Mouse (Mus musculus) ES-CJ7 (cell line): ENCODE results near the gene Trpv5.

Experiments
- DNase-seq: peaks from one replicate; pipeline ENCODE4 v3.0.0; 2011; ENCODE audit warnings: low read depth, low spot score

Gene Trpv5

DNA sequence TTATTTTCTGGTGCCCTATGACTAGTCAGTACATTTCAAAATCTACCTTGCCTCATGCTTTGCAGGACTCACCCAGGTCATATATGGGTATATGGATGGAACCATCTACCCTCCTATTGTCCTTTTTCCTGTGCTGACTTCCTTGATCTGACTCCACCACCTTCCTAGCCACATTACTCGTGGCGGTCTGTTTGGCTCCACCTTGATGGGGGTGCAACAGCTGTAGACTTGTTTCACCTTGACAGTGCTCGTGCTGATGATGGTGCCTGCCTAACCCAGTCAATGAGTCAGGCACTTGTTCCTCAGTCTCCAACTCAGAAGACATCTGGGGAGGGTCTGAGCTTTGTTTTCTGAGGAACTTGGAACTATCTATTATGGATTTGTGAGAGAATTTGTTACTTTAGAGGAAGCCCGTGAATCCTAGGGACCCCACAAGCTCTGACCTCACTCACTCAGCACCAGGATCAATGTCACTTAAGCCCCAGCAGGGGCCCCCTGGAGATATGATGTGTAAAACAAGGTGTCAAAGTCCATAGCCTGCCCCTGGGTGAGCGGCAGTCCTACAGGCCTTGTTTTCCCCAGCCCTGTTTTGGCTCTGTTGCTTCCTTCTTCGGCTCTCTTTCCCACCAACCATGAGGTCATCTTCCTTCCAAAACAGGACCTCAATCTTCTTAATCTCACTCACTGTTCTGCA is 39.2 kb downstream of the Trpv5 start:
- DNase-seq: no peak

DNA sequence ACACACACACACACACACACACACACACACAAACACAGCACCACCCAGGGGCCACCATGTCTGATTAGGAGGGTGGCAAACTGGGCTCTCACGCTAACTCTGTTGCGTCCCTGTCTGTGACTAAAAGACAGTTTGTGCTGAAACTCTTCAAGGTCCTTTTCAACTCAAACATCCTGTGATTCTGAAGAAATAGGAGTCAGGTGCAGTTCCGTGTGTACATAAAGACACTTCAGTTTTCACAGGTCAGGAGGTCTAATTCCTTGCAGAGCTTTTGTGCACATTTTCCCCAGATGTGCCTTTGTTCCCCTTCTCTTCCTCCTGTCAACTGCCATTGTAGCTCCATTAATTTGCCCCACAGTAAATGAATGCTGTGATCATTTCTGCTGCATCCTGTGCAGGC is 40.1 kb downstream of the Trpv5 start:
- no peak for DNase-seq

DNA sequence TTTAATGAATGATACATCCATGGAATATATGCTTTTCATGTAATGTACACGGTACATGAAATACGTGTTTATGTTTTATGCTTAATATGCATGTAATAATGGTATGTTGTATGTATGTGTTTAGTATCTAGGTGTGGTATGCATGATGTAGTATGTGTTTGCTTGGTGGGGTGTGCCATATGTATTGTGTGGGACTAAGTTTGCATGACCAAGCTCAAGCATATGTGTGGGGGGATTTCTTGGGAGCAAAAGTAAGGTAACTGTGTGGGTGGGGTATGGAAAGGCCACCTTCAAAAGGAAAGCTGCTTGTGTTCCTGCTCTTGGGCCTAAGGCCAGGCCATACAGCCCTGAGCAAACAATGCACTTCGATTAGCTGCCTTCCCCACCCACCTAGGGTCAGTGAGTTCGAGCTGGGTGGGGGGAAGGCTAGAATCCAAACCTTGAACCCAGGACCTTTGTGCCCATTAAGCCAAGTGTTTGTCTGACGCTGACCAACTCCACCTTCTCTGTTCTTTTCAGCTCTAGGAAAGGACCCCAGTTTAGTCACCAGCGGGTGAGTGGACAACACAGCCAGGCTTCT is 42.6 kb downstream of the Trpv5 start:
- no peak for DNase-seq

DNA sequence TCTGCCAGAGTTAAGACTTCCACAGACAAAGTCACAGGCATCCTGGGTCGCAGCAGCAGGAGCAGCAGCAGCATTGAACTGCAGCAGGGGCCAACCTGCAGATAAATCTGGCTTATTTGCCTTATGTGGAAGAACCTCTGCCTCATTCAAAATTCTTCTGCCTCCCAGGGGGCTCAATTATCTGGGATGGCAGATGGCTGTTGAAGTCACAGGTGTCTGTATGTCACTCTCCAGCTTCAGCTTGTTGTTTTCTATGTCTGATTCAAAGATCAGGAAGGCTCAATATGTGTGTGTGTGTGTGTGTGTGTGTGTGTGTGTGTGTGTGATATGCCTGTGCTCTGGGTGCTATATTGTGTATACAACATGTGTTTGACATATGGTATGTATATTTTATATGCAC is 43.2 kb downstream of the Trpv5 start:
- DNase-seq: no peak

DNA sequence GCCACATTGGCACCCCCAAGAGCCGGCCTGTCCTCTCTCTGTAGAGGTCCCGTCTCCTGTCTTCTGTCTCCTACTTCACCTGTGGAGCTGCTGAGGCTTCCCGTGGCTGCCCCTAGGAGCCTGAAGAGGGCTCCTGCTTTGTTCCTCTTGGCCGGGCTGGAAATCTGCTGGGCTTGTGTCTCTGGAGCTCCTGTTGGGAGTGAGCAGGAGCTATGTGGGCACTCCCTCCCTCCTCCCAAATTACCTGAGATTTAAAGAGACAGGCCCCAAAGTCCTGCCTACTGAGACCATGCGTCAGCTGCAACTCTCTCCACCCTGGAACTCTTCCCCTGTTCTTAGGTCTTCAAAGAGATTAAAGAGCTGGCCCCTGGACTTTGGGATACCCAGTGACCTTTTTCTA is 44.4 kb downstream of the Trpv5 start, which contains the start of gene Trpv6:
Trpv6 (minus strand) TSS at position 228 of the 400 bp plus-strand sequence.
- no peak for DNase-seq

DNA sequence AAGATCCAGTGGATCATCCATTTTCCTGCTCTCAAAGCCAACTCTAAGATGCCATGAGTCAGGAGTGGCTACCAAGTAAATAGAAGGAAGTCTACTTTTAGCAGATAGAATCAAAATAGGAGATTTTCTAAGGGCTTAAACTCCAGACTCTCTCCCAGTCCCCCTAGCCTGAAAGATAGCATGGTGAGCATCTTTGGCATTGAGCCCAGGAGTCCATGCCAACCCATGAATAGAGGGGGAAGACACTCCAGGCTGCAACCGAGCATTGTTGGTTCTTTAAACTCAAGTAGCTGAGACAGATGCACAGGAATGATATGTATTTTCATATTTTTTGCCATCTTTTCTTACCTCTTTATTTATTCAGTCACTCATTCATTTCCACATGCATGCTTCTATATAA is 45.4 kb downstream of the Trpv5 start:
- DNase-seq: no peak

DNA sequence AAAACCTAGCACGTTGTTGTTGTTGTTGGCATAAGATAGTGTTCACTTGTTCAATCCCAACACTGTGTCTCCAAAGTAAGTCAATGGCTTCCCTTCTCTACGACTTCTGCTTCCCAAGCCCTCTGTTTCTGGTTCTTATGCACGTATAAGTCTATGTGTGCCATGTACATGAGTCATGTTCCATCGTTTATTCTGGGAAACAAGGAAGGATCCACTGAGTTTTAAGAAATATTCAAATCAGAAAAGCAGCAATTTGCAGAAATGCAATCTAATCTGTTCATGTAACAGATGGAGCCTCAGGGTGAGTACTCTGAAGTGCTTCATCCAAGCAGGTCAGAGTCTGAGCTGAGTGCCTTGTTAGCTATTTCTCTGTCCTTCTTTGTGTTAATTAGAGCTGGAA is 49.0 kb downstream of the Trpv5 start:
- DNase-seq: no peak

DNA sequence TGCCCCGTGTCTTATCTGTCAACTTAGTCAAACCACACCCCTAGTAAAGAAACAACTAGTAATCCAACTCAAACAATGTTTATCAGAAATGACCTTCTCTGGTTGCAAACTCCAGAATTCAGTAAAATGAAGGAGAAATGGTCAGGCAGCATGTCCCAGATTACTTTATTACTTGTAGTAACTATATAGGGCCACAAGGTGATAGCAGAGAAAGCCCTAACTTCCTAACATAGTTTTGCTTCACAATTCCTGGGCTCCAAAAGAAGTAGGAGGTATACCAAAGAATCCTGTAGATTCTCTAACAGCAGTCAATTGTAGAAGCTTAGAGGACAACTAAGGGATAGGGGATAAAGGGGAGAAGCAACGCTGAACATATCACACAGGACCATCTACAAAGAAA is 49.8 kb downstream of the Trpv5 start:
- no peak for DNase-seq

DNA sequence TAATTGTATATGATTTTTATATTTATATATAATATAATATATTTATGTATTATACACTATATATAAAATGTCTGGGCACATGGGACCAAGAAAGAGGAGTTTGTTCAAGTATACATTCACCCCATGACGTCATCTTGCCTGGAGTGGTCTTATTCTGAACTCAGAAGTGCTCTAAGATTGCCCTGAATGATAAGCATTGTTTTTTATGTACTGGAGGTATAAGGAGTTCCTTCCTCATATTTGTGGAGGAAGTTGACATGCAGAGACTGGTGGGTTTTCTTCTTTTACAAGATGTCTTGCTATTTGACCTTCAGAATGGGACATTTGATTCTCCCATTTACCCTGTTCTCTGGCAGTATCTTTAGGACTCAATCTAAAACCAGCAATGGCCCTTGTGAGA is 52.4 kb downstream of the Trpv5 start:
- DNase-seq: no peak

DNA sequence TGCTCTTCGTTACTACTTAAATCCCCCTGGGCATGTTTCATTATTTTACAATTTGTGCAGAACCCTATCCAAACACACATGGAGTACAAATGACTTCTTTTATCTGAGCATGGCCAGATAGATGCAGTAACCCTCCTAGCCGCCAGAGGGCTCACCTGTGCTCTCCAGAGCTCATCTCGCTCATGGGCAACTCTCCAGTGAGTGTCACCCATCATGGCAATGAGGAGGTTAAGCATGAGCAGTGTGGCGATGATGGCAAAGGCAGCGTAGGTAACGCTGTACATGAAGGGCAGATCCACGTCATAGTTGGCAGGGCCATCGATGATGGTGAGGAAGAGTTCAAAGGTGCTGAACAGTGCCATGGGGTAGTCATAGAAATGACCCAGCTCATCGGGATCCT is 57.9 kb downstream of the Trpv5 start:
- peak; percentile 59 for DNase-seq

DNA sequence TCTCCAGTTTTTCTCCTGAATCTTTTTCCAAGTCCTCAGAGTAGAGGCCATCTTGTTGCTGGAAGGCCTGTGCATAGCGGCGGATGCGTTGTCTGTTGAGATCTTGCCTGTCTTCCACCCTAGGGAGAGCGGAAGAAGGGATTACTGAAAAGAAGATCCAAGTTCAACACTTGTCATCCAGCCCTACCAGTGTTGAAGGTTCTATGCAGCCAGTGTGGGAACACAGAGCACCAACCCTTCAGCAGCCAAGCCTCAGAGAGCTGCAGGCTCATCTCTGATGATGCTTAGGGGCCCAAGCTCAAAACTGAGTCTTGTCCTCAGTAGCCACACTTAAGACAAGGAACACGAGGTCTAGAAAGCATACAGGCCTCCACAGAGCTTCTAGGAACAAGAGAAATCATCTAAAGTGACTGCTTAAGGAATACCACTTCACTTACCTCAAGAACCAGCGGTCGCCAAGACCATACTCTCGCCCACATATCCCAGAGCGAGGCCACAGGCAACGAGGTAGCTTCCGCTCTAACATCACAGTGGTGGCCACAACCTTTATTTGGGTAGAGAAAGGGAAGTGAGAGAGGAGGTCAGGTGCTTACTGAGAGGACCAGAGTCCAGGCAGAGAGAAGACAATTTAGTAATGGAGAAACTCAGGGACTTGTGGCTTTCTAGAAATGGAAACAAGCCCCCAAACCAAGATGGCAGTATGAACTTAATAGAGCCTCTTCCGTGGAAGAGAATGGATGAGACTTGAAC is 59.2 kb downstream of the Trpv5 start:
- no peak for DNase-seq

DNA sequence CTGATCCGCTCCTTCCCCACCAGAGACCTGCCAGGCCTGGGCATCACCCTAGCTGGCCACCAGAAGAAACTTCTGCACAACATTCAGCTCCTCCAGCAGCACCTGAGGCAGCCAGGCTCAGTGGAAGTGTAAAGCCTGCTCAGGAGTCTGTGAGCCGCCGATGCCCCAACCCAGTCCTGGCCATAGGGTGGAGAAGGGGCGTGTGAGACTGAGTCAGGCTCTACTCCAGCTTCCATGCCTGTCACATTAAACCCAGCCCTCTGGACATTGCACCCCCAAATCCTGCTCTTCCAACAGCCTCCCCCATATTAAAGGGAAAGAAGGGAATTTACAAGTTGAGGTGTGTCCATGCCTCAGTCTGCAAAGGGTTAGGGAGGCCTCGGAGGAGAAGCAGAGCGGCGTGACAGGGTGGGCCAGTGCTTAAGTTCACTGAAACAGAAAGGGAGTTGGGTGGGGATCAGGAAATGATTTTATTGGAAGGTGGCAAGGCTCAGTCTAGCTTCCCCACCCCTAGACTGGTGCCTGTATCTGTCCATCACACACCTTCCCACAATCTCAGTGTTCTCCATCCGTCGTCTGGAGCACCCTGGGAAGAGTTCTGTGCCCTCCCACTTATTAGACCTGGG is 60.3 kb downstream of the Trpv5 start:
- DNase-seq: no peak

DNA sequence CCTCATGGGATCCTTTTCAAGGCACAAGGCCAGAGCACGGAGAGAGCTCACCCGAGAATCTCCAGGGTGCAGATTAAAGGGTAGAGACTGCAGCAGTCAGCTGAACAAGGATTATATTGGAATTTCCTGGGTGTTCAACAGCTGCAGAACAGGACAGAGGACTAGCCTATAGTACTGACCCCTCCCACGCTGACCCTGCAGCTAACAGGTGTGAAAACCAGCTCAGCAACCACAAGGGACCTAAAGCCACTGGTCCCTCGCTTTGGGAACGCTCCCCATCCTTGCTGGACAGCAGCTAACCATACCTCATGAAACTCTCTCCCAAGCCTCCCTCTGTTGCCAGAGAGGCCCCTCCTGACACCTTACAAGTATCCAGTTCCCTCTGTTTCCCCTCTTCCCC is 72.9 kb downstream of the Trpv5 start:
- DNase-seq: no peak

DNA sequence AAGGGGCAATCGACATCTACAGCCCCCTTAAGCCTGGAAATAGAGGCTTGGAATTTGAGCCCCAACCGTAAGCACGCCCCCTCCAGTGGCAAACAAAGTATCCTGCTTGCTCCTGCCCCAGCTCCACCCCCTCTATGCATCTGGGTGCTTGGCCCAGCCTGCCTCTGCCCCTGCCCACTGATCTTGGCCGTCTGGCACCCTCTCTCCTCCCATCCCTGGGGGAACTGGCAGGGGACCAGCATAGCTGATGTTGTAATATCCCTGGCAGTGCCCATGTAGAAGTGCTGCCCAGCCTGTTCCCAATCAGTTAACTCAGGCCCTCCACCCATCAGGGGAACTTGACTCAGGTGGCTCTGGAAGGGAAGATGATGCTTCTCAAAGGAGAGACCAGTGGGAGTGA is 74.4 kb downstream of the Trpv5 start:
- DNase-seq: no peak

DNA sequence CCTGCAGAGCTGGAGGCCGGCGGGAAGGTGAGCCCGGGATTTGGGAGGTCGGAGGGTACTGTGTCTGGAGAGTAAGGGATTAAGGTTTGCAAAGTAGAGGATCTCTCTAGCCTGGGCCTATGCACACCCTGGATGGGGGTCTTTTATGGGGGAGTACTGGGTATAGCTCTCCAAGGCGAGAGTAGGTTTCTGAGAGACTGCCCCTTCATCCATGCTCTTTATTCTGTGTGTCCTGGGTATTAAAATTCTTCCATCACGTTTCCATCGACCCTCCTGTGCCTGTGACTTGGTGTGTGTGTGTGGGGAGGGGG is 74.8 kb downstream of the Trpv5 start:
- no peak for DNase-seq

DNA sequence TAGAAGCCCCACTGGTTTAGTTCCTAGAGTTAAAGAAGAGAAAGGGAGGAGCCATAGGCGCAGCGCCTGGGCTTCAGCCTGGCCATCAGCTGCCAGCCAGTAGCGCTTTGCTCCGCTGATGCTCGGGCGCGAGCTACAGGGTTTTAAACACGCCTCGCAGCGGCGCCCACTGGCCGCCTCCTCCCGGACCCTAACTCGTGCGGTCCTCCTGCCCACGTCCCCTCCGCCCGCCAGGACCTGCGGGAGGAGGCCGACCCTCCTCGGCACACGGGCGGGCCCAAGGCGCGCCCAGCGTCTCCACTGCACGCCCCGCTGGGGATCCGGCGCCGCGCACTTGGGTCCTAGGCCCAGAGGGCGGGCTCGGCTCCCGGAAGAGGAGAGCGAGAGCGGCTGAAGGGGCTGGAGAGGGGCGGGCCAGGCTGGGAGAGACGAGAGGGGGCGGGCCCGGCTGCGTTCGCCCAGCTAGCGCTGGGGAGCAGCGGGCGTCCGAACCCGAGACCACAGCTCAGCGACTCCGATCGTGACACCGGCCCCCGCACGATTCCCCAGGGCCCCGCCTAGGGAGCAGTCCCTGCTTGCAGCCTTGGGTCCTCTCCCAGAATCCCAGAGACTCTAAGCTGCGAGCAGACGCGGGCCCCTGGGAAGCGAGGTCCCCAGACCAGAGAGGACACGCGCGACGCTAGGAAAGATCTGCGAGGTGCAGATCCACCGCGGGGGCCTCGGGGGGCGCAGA is 75.3 kb downstream of the Trpv5 start, which contains the start of gene Ephb6:
Ephb6 (plus strand) TSS at position 422 of the 733 bp plus-strand sequence.
- peak; percentile 68 for DNase-seq

DNA sequence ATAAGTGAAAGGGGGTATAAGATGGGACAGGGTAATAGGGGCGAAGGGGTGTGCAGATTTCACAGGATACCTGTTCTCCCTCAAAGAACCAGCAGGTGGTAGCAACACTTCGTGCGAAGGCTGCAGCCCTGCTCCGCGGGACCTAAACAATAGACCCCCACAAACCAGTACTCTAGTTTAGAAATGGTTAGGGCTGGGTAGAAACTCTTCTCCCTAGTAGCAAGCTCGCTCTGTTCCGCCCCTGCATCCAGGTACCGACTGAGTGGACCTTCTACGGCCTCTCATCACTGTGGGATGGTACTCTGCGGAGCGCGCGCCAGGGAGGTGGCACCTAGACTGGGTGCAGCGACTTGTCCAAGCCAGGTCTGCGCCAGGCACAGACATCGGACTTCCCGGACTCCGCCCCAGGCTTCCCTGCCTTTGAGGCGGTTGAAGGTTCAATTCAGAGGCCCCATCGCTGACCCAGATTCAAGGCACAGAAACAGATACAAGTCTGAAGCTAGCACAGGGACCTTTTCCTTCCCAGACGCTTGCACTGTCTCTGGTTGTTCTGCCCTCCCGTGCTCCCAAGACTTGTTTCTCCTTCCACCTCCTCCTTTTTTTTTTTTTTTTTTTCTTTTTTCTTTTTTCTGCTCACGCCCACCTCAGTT is 76.0 kb downstream of the Trpv5 start:
- DNase-seq: peak; percentile 82
